13 mouse cellular contexts compared by ENCODE assay signal in genomic region chr16:65828141-65828565, GRCm38 (mm10). TPM values are rescaled to one million over a fixed set of nuclear protein-coding genes. Genes with fewer than 3 reads are reported as not detected.
A peak's percentile ranks its signal among the peaks of the same experiment; 100 is the strongest.
DNase-seq lines count a peak whose midpoint lies in the region; ATAC-seq lines count a peak whose summit lies in the region.
"Had no signal": no experiment of that assay in that cellular context is flagged by ENCODE, and none has a peak within 500 bp of the region (broad histone marks: within the 10 kb centered on the region; RNA-seq: fewer than 3 reads in every experiment).

No protein-coding gene starts in this region.

- H3K36me3 ChIP-seq in heart, embryonic 11.5 days (ENCODE audit: control insufficient read depth, insufficient read depth, low read length): no peaks in the 10 kb centered on the region
- H3K36me3 ChIP-seq: heart, embryonic 15.5 days; liver, embryonic 15.5 days; stomach, embryonic 15.5 days had no signal

- H3K9me3 ChIP-seq in heart, embryonic 11.5 days (replicated peaks; ENCODE audit: control insufficient read depth, low read length): no peaks in the 10 kb centered on the region
- H3K9me3 ChIP-seq: heart, embryonic 15.5 days; liver, embryonic 15.5 days; stomach, embryonic 15.5 days had no signal

- H3K27me3 ChIP-seq in heart, embryonic 11.5 days (ENCODE audit: control insufficient read depth, insufficient read depth, low read length): no peaks in the 10 kb centered on the region
- H3K27me3 ChIP-seq: heart, embryonic 15.5 days; liver, embryonic 15.5 days; stomach, embryonic 15.5 days had no signal

- ATAC-seq in heart, embryonic 11.5 days (replicated peaks; ENCODE audit: insufficient number of reproducible peaks, low FRiP score, low TSS enrichment): no peak

- no peak overlapping the region for H3K9ac ChIP-seq in heart, embryonic 11.5 days (ENCODE audit: low read depth, low read length)
- H3K9ac ChIP-seq: heart, embryonic 15.5 days; liver, embryonic 15.5 days; stomach, embryonic 15.5 days had no signal

- 78% methylated on average over 9 of the region's 9 CpGs for WGBS in heart, embryonic 11.5 days (ENCODE audit: insufficient replicate concordance)

- H3K4me2 ChIP-seq in heart, embryonic 11.5 days: no peak overlapping the region
- H3K4me2 ChIP-seq: heart, embryonic 15.5 days; liver, embryonic 15.5 days; stomach, embryonic 15.5 days had no signal

- H3K4me3 ChIP-seq in heart, embryonic 11.5 days (ENCODE audit: low read depth, low read length): no peak overlapping the region
- H3K4me3 ChIP-seq: heart, embryonic 15.5 days; liver, embryonic 15.5 days; stomach, embryonic 15.5 days had no signal

- peak; percentile 78 to 81 for DNase-seq in heart, adult 18-20 months
- peak; percentile 62 for DNase-seq in 3T3-L1 (ENCODE audit: low read depth, low spot score)
- DNase-seq in gastrocnemius, postnatal 10 days: peak; percentile 55
- DNase-seq in kidney, postnatal 4 days: peak; percentile 21 to 34
- no peak for DNase-seq in thymus, adult 18-20 months
- DNase-seq in thymus, postnatal 36 days: no peak
- no peak for DNase-seq in spleen, postnatal 4 days (ENCODE audit: low spot score in 2 of 2)
- DNase-seq: adrenal gland, adult 8-10 months; midbrain, embryonic 14.5 days had no signal

- H3K27ac ChIP-seq in heart, embryonic 11.5 days (ENCODE audit: low read depth, low read length): no peak overlapping the region
- H3K27ac ChIP-seq: heart, embryonic 15.5 days; liver, embryonic 15.5 days; stomach, embryonic 15.5 days had no signal

- H3K4me1 ChIP-seq in heart, embryonic 11.5 days (ENCODE audit: control insufficient read depth, insufficient read depth, low read length): no peaks in the 10 kb centered on the region
- H3K4me1 ChIP-seq: heart, embryonic 15.5 days; liver, embryonic 15.5 days; stomach, embryonic 15.5 days had no signal

RNA-seq across cellular contexts. Expression of gene Vgll3, which starts 13.1 kb away (rescaled TPM):
- total RNA-seq in heart, adult 18-20 months (2021): 1 to 10 TPM; 2.7 to 3.9 TPM
- polyA plus RNA-seq in heart, embryonic 11.5 days (2014; fragmentation: Nextera tagmentation; extraction: Ambion mirVana): 0.89 and 1.00 TPM in 2 replicates
- total RNA-seq in gastrocnemius, postnatal 10 days (2021): 10 to 100 TPM; 13.1 to 17.1 TPM

Comparison
In these comparisons a context has a peak if more than half of its experiments do, and no peak if none do; other contexts are left out.
1. DNase-seq: peak in heart, adult 18-20 months (2 of 2), 3T3-L1 (single experiment), gastrocnemius, postnatal 10 days (single experiment) and kidney, postnatal 4 days (2 of 2); none in thymus, adult 18-20 months (0 of 2), thymus, postnatal 36 days (0 of 2) and spleen, postnatal 4 days (0 of 2).